Mouse (Mus musculus) cerebellum, adult 18-20 months (tissue): ENCODE measurements around the gene Tvp23b.

Source experiments
- DNase-seq, 2 experiments: peaks; one replicate each; pipeline ENCODE4 v3.0.0; 2021

Gene Tvp23b

DNA sequence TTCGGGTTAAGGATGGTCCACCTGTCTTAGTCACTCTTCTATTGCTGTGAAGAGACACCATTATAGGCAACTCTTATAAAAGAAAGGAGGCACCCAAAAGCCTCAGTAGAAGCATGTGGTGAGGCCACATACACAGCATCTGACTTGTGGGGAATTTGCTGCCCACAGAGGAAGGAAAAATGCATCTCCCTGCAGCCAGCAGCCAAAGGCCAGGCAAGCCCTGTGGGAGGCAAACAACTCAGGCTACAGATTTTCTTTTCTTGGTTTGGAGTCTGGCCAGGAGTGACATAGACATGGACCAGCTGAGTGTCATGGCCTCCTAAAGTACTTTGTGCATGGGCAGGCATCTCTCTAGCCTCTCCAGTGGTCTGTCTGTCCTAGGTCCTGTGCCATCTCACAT, 70.3 kb downstream of the Tvp23b start:
- DNase-seq = no peak

DNA sequence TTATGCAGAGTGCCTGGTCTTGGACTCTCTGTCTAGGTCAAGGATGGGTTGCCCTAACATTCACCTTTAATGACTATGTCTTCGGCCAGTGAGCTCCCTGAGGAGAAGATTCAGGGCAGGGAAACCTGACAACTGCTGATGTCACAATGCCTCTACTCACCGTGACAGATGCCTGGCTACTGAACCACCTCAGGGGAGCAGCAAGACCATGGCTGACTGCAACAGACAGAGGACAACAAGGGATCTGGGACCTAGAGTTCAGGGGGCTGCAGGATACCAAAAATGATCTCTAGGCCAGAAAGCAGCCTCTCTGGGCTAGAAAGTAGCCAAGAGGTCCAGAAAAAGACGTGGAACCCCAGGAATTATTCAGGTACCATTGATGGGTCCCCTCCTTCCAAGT, 71.8 kb downstream of the Tvp23b start, which contains the start of gene Cdrt4:
Cdrt4 (plus strand) TSS at position 182 of the 400 bp plus-strand sequence.
- no peak for DNase-seq

DNA sequence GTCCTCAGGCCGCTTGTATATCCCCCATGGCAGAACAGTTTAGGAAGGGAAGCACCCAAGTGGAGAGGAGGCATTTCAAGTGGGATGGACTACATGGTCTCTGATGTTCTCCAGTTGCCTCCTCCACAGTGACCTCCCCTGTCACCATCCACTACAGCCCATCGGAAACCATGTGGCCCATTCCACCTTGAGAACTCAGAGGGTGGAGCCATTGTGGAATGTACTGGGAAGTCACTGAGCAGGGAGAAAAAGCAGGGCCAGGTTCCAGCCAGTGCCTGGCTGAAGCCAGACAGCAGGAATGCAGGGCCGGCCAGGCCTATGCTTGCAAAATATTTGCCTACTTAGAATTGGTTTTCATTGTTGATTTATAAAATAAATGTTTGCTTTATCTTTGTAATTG, 75.5 kb downstream of the Tvp23b start:
- DNase-seq = no peak

DNA sequence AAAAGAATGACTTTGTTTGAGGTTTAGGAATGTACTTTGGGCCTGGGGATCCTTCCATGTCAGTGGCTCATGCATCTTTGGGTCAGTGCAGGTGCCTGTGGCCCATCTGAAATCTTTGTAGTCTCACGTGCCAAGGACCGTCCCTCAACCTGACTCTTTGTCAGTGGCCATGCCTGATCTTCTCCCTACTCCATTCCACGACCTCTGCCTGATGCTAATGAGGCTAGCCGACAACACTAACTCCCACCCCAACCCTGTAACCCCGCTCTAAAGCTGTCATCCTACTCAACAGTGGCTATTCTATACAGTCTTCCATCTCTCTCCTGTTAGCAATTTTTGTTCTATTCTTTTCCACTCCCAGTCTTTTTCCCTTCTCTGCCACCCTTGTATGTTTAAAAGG, 75.9 kb downstream of the Tvp23b start:
- no peak for DNase-seq

DNA sequence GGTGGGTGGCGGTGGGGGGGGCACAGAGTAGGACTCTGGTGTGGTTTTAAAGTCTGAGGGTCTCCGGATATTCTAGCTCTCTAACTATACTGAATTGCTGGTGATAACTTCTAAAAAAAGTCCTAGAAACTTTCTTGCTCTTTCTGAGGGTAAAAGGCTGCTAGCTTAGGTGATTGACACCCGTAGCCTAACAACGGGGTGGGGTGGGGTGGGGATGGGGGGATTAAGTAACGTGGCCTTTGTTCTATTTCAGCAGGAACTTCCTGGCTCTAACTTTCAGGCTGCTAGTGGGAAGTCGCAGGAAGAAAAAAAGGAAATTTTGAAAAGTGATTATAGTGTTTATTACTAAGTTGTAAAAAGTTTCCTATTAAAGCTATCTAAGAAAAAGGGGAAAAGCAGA, 76.5 kb downstream of the Tvp23b start:
- DNase-seq = no peak

DNA sequence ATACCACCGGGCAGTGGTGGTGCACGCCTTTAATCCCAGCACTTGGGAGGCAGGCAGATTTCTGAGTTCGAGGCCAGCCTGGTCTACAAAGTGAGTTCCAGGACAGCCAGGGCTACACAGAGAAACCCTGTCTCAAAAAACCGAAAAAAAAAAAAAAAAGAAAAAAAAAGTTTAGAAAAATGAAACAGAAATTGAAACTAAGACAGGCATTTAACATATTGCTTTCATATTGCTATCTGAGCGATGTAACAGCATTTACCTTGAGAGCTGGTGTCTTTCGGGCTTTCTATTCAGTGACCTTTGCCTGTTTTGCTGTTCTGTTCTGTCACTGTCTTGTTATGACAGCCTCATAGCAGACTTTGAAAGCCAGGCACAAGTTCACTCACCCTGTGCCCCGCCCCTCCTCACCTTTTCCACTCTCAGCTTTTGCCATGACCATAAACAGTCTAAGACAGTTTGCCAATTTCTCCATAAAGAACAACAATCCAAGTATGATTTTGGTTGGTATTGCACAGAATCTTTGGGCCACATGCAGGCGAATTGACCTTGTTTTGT, 78.4 kb downstream of the Tvp23b start:
- no peak for DNase-seq

DNA sequence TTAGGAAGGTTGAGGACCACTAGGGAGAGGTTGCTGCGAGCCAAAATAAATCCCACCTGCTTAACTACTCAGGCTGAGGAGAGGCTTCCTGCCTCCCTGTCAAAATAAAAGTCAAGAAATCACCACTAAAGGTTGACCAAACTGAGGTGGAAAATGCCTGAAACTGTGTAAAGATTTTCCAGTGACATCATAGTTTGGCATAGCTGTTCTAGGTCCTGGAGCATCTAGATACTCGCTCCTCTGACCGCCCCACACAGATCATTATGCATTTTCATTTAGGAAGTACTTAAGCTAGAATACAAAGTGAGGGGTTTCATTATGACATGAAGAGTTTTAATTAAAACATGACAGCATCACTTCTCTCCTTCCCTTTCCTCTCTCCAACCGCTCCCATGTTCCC, 84.0 kb downstream of the Tvp23b start:
- DNase-seq = no peak

DNA sequence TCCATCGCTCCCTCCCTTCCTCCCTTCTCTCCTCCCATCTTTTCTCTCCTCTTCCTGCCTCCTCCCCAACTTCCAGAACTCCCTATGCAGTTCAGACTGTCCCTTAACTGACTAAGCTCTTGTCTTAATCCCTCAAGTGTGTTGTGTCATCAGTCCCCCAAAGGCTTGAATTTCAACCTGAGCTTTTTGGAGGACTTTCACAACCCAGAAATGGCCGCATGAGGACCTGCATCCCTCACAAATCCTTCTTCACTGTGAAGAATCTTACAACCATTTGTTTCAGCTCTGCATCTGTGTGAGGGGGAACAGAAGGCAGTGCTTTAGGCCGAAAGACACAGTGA, 87.1 kb downstream of the Tvp23b start:
- DNase-seq = no peak
